Mouse (Mus musculus) thymus, postnatal 4 days (tissue): ENCODE data around the gene 4930558K02Rik.

ENCODE experiments used
- DNase-seq: peaks from one replicate; pipeline ENCODE4 v3.0.0; 2021

Gene 4930558K02Rik

GRCm38 (mm10) chr1:161942082-161942481 is 37.4 kb downstream of the 4930558K02Rik start:
- DNase-seq: no peak

- no peak for DNase-seq
These were observed 47.1 kb downstream of the 4930558K02Rik start for GRCm38 (mm10) chr1:161932286-161932685.

- DNase-seq: no peak
These were observed 47.6 kb downstream of the 4930558K02Rik start for GRCm38 (mm10) chr1:161931817-161932216.

GRCm38 (mm10) chr1:161931313-161931712 is 48.1 kb downstream of the 4930558K02Rik start:
- DNase-seq: no peak

- DNase-seq: no peak
These were observed 51.5 kb downstream of the 4930558K02Rik start for GRCm38 (mm10) chr1:161927976-161928375.

- no peak for DNase-seq
These were observed 54.1 kb downstream of the 4930558K02Rik start for GRCm38 (mm10) chr1:161925281-161925805.

GRCm38 (mm10) chr1:161924321-161924720 is 55.1 kb downstream of the 4930558K02Rik start:
- DNase-seq: no peak

GRCm38 (mm10) chr1:161921928-161922327 is 57.5 kb downstream of the 4930558K02Rik start:
- no peak for DNase-seq

- no peak for DNase-seq
These were observed 58.7 kb downstream of the 4930558K02Rik start for GRCm38 (mm10) chr1:161920475-161921454.

GRCm38 (mm10) chr1:161919594-161919993 is 59.8 kb downstream of the 4930558K02Rik start:
- DNase-seq: no peak

- DNase-seq: no peak
These were observed 60.6 kb downstream of the 4930558K02Rik start for GRCm38 (mm10) chr1:161918682-161919372.

GRCm38 (mm10) chr1:161917940-161918484 is 61.4 kb downstream of the 4930558K02Rik start:
- DNase-seq: no peak

- DNase-seq: no peak
These were observed 63.4 kb downstream of the 4930558K02Rik start for GRCm38 (mm10) chr1:161916036-161916435.

- DNase-seq: no peak
These were observed 65.8 kb downstream of the 4930558K02Rik start for GRCm38 (mm10) chr1:161913648-161913984.

- DNase-seq: no peak
These were observed 66.3 kb downstream of the 4930558K02Rik start for GRCm38 (mm10) chr1:161912940-161913647.

- DNase-seq: no peak
These were observed 70.4 kb downstream of the 4930558K02Rik start for GRCm38 (mm10) chr1:161909074-161909473.

GRCm38 (mm10) chr1:161907795-161908457 is 71.5 kb downstream of the 4930558K02Rik start:
- no peak for DNase-seq

- DNase-seq: no peak
These were observed 72.3 kb downstream of the 4930558K02Rik start for GRCm38 (mm10) chr1:161907111-161907510.

- no peak for DNase-seq
These were observed 76.6 kb downstream of the 4930558K02Rik start for GRCm38 (mm10) chr1:161902692-161903452.

- DNase-seq: no peak
These were observed 79.3 kb downstream of the 4930558K02Rik start for GRCm38 (mm10) chr1:161900129-161900528.

- DNase-seq: no peak
These were observed 82.2 kb downstream of the 4930558K02Rik start for GRCm38 (mm10) chr1:161897235-161897634.
